Mouse (Mus musculus): ENCODE data around the gene Glb1.

GRCm38 (mm10) chr9:114389905-114390748 is 10.7 kb upstream of the Glb1 start, which contains the start of gene Crtap:
- TF ChIP-seq CTCF (IDR thresholded peaks at IDR 0.05) (no peak), POLR2A (IDR thresholded peaks at IDR 0.05; ENCODE audit: insufficient read depth, low read depth, low read length) (no peak)

Data from heart, adult 2 months (tissue).